Mouse (Mus musculus) WW6 (cell line): ENCODE results near the gene Themis3.
"Not testable (repeated sequence)": the region's sequence is repeated elsewhere in the genome, so short reads cannot be mapped to it uniquely, and the experiment has no call there.

Experiments
- DNase-seq: peaks from one replicate; pipeline ENCODE4 v3.0.0-alpha.2; 2013; ENCODE audit warnings: low read depth, low spot score

Themis3 gene

GRCm38 (mm10) chr17:66558404-66559317 lies 35.8 kb downstream of the Themis3 start:
- no peak for DNase-seq

GRCm38 (mm10) chr17:66552690-66553089 lies 41.7 kb downstream of the Themis3 start:
- no peak for DNase-seq

GRCm38 (mm10) chr17:66550486-66550885 lies 43.9 kb downstream of the Themis3 start:
- DNase-seq: no peak

GRCm38 (mm10) chr17:66532285-66532684 lies 62.1 kb downstream of the Themis3 start:
- DNase-seq: no peak

- no peak for DNase-seq
These were observed 71.0 kb downstream of the Themis3 start for GRCm38 (mm10) chr17:66523396-66523795.

GRCm38 (mm10) chr17:66522631-66523030 lies 71.8 kb downstream of the Themis3 start:
- DNase-seq: not testable (repeated sequence)

GRCm38 (mm10) chr17:66519554-66520553 lies 74.6 kb downstream of the Themis3 start, which contains the start of gene Rab12:
Rab12 (minus strand) TSS chr17:66519729.
- DNase-seq: peak; percentile 64

- DNase-seq: no peak
These were observed 75.4 kb downstream of the Themis3 start for GRCm38 (mm10) chr17:66518877-66519553.

- no peak for DNase-seq
These were observed 77.5 kb downstream of the Themis3 start for GRCm38 (mm10) chr17:66516953-66517352.

- no peak for DNase-seq
These were observed 80.0 kb downstream of the Themis3 start for GRCm38 (mm10) chr17:66514288-66514995.

GRCm38 (mm10) chr17:66512202-66512956 lies 82.0 kb downstream of the Themis3 start:
- DNase-seq: no peak

GRCm38 (mm10) chr17:66510221-66510683 lies 84.2 kb downstream of the Themis3 start:
- DNase-seq: no peak

- no peak for DNase-seq
These were observed 87.1 kb downstream of the Themis3 start for GRCm38 (mm10) chr17:66507049-66507954.

GRCm38 (mm10) chr17:66504964-66505363 lies 89.5 kb downstream of the Themis3 start:
- no peak for DNase-seq
